Comparison of ENCODE assay signal across 31 mouse cellular contexts in genomic region chr4:100992086-100992485, GRCm38 (mm10). TPM values are rescaled to one million over a fixed set of nuclear protein-coding genes. Genes with fewer than 3 reads are reported as not detected.
DNase-seq lines count a peak whose midpoint lies in the region; ATAC-seq lines count a peak whose summit lies in the region.
"Had no signal": no experiment of that assay in that cellular context is flagged by ENCODE, and none has a peak within 500 bp of the region (broad histone marks: within the 10 kb centered on the region; RNA-seq: fewer than 3 reads in every experiment).

No protein-coding gene starts in this region.

- H3K9me3 ChIP-seq in hindbrain, embryonic 13.5 days = no peaks in the 10 kb centered on the region
- H3K9me3 ChIP-seq in hindbrain, embryonic 12.5 days (replicated peaks) = no peaks in the 10 kb centered on the region
- H3K9me3 ChIP-seq in midbrain, embryonic 11.5 days (ENCODE audit: control insufficient read depth, low read length) = no peaks in the 10 kb centered on the region
- H3K9me3 ChIP-seq in midbrain, embryonic 10.5 days (replicated peaks) = no peaks in the 10 kb centered on the region
- H3K9me3 ChIP-seq: embryonic facial prominence, embryonic 12.5 days; forebrain, embryonic 12.5 days; limb, embryonic 15.5 days; midbrain, embryonic 12.5 days had no signal

- WGBS in hindbrain, embryonic 13.5 days = 87% methylated on average over 6 of the region's 6 CpGs
- WGBS in hindbrain, embryonic 12.5 days = 87% methylated on average over 6 of the region's 6 CpGs
- 93% methylated on average over 6 of the region's 6 CpGs for WGBS in midbrain, embryonic 11.5 days
- WGBS in midbrain, embryonic 10.5 days = 91% methylated on average over 6 of the region's 6 CpGs

- H3K4me1 ChIP-seq in hindbrain, embryonic 13.5 days (replicated peaks) = peaks cover 65% of the 10 kb centered on the region
- H3K4me1 ChIP-seq in hindbrain, embryonic 12.5 days = peaks cover 42% of the 10 kb centered on the region
- peaks cover 30% of the 10 kb centered on the region for H3K4me1 ChIP-seq in midbrain, embryonic 11.5 days (ENCODE audit: control insufficient read depth, insufficient read depth, low read length)
- peaks cover 73% of the 10 kb centered on the region for H3K4me1 ChIP-seq in midbrain, embryonic 10.5 days
- H3K4me1 ChIP-seq: embryonic facial prominence, embryonic 12.5 days had no signal

- H3K9ac ChIP-seq in hindbrain, embryonic 13.5 days = no peak overlapping the region
- H3K9ac ChIP-seq in hindbrain, embryonic 12.5 days = no peak overlapping the region
- no peak overlapping the region for H3K9ac ChIP-seq in midbrain, embryonic 11.5 days (ENCODE audit: low read length)
- H3K9ac ChIP-seq: embryonic facial prominence, embryonic 12.5 days; forebrain, embryonic 12.5 days; limb, embryonic 15.5 days; midbrain, embryonic 12.5 days had no signal

- H3K27ac ChIP-seq in hindbrain, embryonic 13.5 days = 0 out of 2 replicates have a peak overlapping the region, but pooled peaks have one; percentile 13
- no peak overlapping the region for H3K27ac ChIP-seq in hindbrain, embryonic 12.5 days
- H3K27ac ChIP-seq in midbrain, embryonic 11.5 days (ENCODE audit: low read depth, low read length) = no peak overlapping the region
- no peak overlapping the region; the same call in 1 of the 2 replicates for H3K27ac ChIP-seq in midbrain, embryonic 10.5 days (replicated peaks)
- H3K27ac ChIP-seq: embryonic facial prominence, embryonic 12.5 days; forebrain, embryonic 12.5 days; heart, adult 2 months; limb, embryonic 15.5 days; midbrain, embryonic 12.5 days had no signal

- peak; percentile 74 for DNase-seq in heart, adult 11 months
- no peak for DNase-seq in heart, postnatal 4 days
- DNase-seq in midbrain, embryonic 11.5 days (ENCODE audit: low spot score, missing footprints) = peak; percentile 71
- DNase-seq in midbrain, embryonic 10.5 days (ENCODE audit: low spot score) = no peak
- no peak for DNase-seq in right cerebral cortex, postnatal 4 days
- DNase-seq: adrenal gland, postnatal 10 days; cerebellum, adult 2 months; cerebellum, postnatal 25 days; gastrocnemius, postnatal 25 days; heart, adult 2 months; left cerebral cortex, postnatal 4 days; lung, postnatal 4 days; right cerebral cortex, postnatal 14 days had no signal

- peaks cover 47% of the 10 kb centered on the region for H3K36me3 ChIP-seq in hindbrain, embryonic 13.5 days
- H3K36me3 ChIP-seq in hindbrain, embryonic 12.5 days = peaks cover 51% of the 10 kb centered on the region
- H3K36me3 ChIP-seq in midbrain, embryonic 11.5 days (ENCODE audit: control insufficient read depth, insufficient read depth, low read length) = peaks cover 24% of the 10 kb centered on the region
- H3K36me3 ChIP-seq in midbrain, embryonic 10.5 days = peaks cover 99% of the 10 kb centered on the region

- ATAC-seq in hindbrain, embryonic 13.5 days (ENCODE audit: low FRiP score) = no peak
- no peak for ATAC-seq in hindbrain, embryonic 12.5 days (ENCODE audit: low FRiP score)
- no peak for ATAC-seq in midbrain, embryonic 11.5 days (ENCODE audit: low FRiP score)
- peak; percentile 12; the same call in 1 of the 2 replicates for ATAC-seq in megakaryocyte-erythroid progenitor cell, adult 5-6 weeks (replicated peaks; ENCODE audit: low FRiP score, low TSS enrichment, poor library complexity, severe bottlenecking)
- ATAC-seq: intestine, embryonic 16.5 days had no signal

- H3K4me3 ChIP-seq in hindbrain, embryonic 13.5 days = no peak overlapping the region
- no peak overlapping the region for H3K4me3 ChIP-seq in hindbrain, embryonic 12.5 days
- H3K4me3 ChIP-seq in midbrain, embryonic 11.5 days (ENCODE audit: low read depth, low read length) = no peak overlapping the region
- no peak overlapping the region for H3K4me3 ChIP-seq in midbrain, embryonic 10.5 days
- H3K4me3 ChIP-seq: embryonic facial prominence, embryonic 12.5 days; forebrain, embryonic 12.5 days; heart, adult 2 months; limb, embryonic 15.5 days; midbrain, embryonic 12.5 days had no signal

- no peak overlapping the region for H3K4me2 ChIP-seq in hindbrain, embryonic 13.5 days
- H3K4me2 ChIP-seq in hindbrain, embryonic 12.5 days (replicated peaks) = no peak overlapping the region
- no peak overlapping the region for H3K4me2 ChIP-seq in midbrain, embryonic 11.5 days
- H3K4me2 ChIP-seq: embryonic facial prominence, embryonic 12.5 days; forebrain, embryonic 12.5 days; limb, embryonic 15.5 days; midbrain, embryonic 12.5 days had no signal

- H3K27me3 ChIP-seq in hindbrain, embryonic 13.5 days = no peaks in the 10 kb centered on the region
- H3K27me3 ChIP-seq in hindbrain, embryonic 12.5 days = no peaks in the 10 kb centered on the region
- H3K27me3 ChIP-seq in midbrain, embryonic 11.5 days (ENCODE audit: control insufficient read depth, insufficient read depth, low read length) = no peaks in the 10 kb centered on the region
- H3K27me3 ChIP-seq in midbrain, embryonic 10.5 days (ENCODE audit: low read depth, poor library complexity, severe bottlenecking) = no peaks in the 10 kb centered on the region
- H3K27me3 ChIP-seq: embryonic facial prominence, embryonic 12.5 days; forebrain, embryonic 12.5 days; limb, embryonic 15.5 days; midbrain, embryonic 12.5 days had no signal

RNA-seq across cellular contexts. Expression of gene Gm10577, which starts 28.4 kb away (rescaled TPM):
- total RNA-seq in heart, postnatal 4 days (2021) = not detected
- polyA plus RNA-seq in hindbrain, embryonic 13.5 days (2015; fragmentation: Nextera tagmentation; extraction: Ambion mirVana) = not detected in 2 replicates
- not detected in 2 replicates for polyA plus RNA-seq in hindbrain, embryonic 12.5 days (2016; fragmentation: Nextera tagmentation; extraction: Ambion mirVana)
- polyA plus RNA-seq in midbrain, embryonic 11.5 days (2014; fragmentation: Nextera tagmentation; extraction: Ambion mirVana) = not detected in 2 replicates
- not detected in 2 replicates for polyA plus RNA-seq in midbrain, embryonic 10.5 days (2016; fragmentation: Nextera tagmentation; extraction: Ambion mirVana)
- not detected in 2 replicates for total RNA-seq in megakaryocyte-erythroid progenitor cell, adult 5-6 weeks (2014; fragmentation: Nextera tagmentation)
- not detected in 2 replicates for total RNA-seq in megakaryocyte-erythroid progenitor cell, adult 5-6 weeks (2017)
- total RNA-seq: adrenal gland, postnatal 10 days; gastrocnemius, postnatal 25 days; heart, adult 2 months; heart, postnatal 25 days; layer of hippocampus, adult 18-20 months; layer of hippocampus, postnatal 14 days; left cerebral cortex, adult 8-10 months; left cerebral cortex, postnatal 4 days had no signal
- polyA plus RNA-seq: cerebellum, adult 2 months; embryonic facial prominence, embryonic 12.5 days; forebrain, embryonic 12.5 days; heart, adult 2 months; intestine, embryonic 16.5 days; kidney, embryonic 14.5 days; limb, embryonic 15.5 days; lung, embryonic 16.5 days; midbrain, embryonic 12.5 days; neural tube, embryonic 11.5 days; spleen, adult 2 months; testis, adult 2 months; urinary bladder, adult 2 months had no signal

Comparison
In these comparisons a context has a peak if more than half of its experiments do, and no peak if none do; other contexts are left out.
1. DNase-seq: peak in heart, adult 11 months (single experiment) and midbrain, embryonic 11.5 days (single experiment); none in heart, postnatal 4 days (single experiment), midbrain, embryonic 10.5 days (single experiment) and right cerebral cortex, postnatal 4 days (single experiment).